Mouse (Mus musculus) hindbrain, postnatal 0 days (tissue): ENCODE results near the gene Wdfy3. TPM values are rescaled to one million over a fixed set of nuclear protein-coding genes. Genes with fewer than 3 reads are reported as not detected.
A peak's percentile ranks its signal among the peaks of the same experiment; 100 is the strongest.

ENCODE experiments used
- ATAC-seq: fragments of 200-750 bp; cut with Nextera tagmentation; 2 replicates; pipeline ENCODE4 v1.8.0; 2017; ENCODE audit warnings: mild to moderate bottlenecking, moderate TSS enrichment, moderate library complexity
- DNase-seq: peaks from one replicate; pipeline ENCODE4 v3.0.0-alpha.2; 2015; ENCODE audit warnings: low spot score
- H3K27ac ChIP-seq: fragments of 300-500 bp; sonication (generic); 2 replicates; pipeline ENCODE4 v1.5.1; 2014; ENCODE audit warnings: mild to moderate bottlenecking
- H3K27me3 ChIP-seq: fragments of 300-500 bp; sonication (generic); 2 replicates; pipeline ENCODE4 v1.6.1; 2014; ENCODE audit warnings: low read length, mixed read lengths; ENCODE audit not compliant: insufficient read depth
- H3K36me3 ChIP-seq: fragments of 300-500 bp; sonication (generic); 2 replicates; pipeline ENCODE4 v1.6.1; 2014; ENCODE audit warnings: low read length, mixed read lengths; ENCODE audit not compliant: insufficient read depth
- H3K4me1 ChIP-seq: fragments of 300-500 bp; sonication (generic); 2 replicates; pipeline ENCODE4 v1.6.1; 2014; ENCODE audit warnings: antibody characterized with exemption, low read length, mixed read lengths; ENCODE audit not compliant: insufficient read depth
- H3K4me2 ChIP-seq: fragments of 300-500 bp; sonication (generic); 2 replicates; pipeline ENCODE4 v1.6.1; 2014; ENCODE audit warnings: low read depth, mild to moderate bottlenecking, low read length, moderate library complexity, mixed read lengths
- H3K4me3 ChIP-seq: fragments of 300-500 bp; sonication (generic); 2 replicates; pipeline ENCODE4 v1.5.1; 2014; ENCODE audit warnings: low read length
- H3K9ac ChIP-seq: fragments of 300-500 bp; sonication (generic); replicated peaks from 2 replicates; pipeline ENCODE4 v1.6.1; 2014; ENCODE audit warnings: mild to moderate bottlenecking, low read length, moderate library complexity, mixed read lengths
- H3K9me3 ChIP-seq: fragments of 300-500 bp; sonication (generic); 2 replicates; pipeline ENCODE4 v1.6.1; 2016; ENCODE audit warnings: low read length, mixed read lengths
- CTCF ChIP-seq: IDR thresholded peaks from 2 replicates; pipeline ENCODE4 v1.5.1; 2016; ENCODE audit warnings: antibody characterized with exemption, control low read depth, low read depth
- WGBS: fragments of 180-500 bp; shearing (Covaris S2); extraction: QIAGEN DNeasy Blood & Tissue Kit; methylation state at CpG from one replicate; pipeline ENCODE4 v1.1.7; 2014; 5-methylcytosine and 5-hydroxymethylcytosine counted together
- polyA plus RNA-seq: library from polyadenylated mRNA; unstranded; fragments of >200 nt; fragmentation: Nextera tagmentation; extraction: Ambion mirVana; gene quantifications from 2 replicates; pipeline ENCODE4 v1.2.1, GENCODE M21; 2015
- total RNA-seq: library from RNA; depleted of rRNA; stranded (reverse); fragments of >200 nt; gene quantifications from 2 replicates; pipeline ENCODE4 v1.2.3, GENCODE M21; 2014

Wdfy3 gene
- total and polyA plus RNA-seq, 2 experiments from 2014 or later: 15.8 to 83.5 TPM

DNA sequence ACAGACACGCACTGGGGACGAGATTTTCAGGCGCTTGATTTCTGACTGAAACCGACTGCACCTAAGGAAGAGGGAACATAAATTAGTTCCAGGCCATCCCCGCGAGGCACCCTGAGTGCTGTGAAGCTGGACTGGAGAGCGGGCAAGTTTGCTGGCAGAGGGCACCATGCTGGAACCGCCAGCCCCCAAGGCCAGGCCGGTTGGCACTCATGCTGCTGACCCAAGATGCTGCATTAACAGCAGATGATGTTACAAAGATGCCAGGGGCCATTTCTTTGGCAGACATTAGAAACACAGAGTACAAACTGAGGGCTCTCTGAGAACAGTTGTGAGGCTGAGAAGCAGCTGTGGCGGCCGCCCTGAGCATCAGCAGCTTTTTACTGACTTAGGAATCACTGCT is 233.5 kb downstream of the Wdfy3 start:
- no peaks in the 10 kb centered on the region for H3K4me1 ChIP-seq
- TF ChIP-seq CTCF: no peak
- H3K9ac ChIP-seq: no peak overlapping the region
- H3K27me3 ChIP-seq: no peaks in the 10 kb centered on the region
- H3K9me3 ChIP-seq: no peaks in the 10 kb centered on the region
- H3K27ac ChIP-seq: no peak overlapping the region
- DNase-seq: no peak
- H3K4me3 ChIP-seq: no peak overlapping the region
- no peak overlapping the region for H3K4me2 ChIP-seq
- WGBS: 86% methylated on average over 11 of the region's 11 CpGs
- H3K36me3 ChIP-seq: peaks cover 37% of the 10 kb centered on the region
- no peak for ATAC-seq

GRCm38 (mm10) chr5:101833875-101834274 is 235.8 kb downstream of the Wdfy3 start:
- ATAC-seq (no peak), DNase-seq (no peak)
- peak; percentile 13; the same call in 1 of the 2 replicates for TF ChIP-seq CTCF
- Histone ChIP-seq H3K27ac (no peak overlapping the region), H3K4me1 (peaks cover 2% of the 10 kb centered on the region; the same call in 1 of the 2 replicates), H3K9me3 (no peaks in the 10 kb centered on the region), H3K4me2 (no peak overlapping the region), H3K4me3 (no peak overlapping the region), H3K27me3 (no peaks in the 10 kb centered on the region), H3K36me3 (peaks cover 26% of the 10 kb centered on the region), H3K9ac (no peak overlapping the region)
- WGBS: 65% methylated on average over 8 of the region's 8 CpGs

DNA sequence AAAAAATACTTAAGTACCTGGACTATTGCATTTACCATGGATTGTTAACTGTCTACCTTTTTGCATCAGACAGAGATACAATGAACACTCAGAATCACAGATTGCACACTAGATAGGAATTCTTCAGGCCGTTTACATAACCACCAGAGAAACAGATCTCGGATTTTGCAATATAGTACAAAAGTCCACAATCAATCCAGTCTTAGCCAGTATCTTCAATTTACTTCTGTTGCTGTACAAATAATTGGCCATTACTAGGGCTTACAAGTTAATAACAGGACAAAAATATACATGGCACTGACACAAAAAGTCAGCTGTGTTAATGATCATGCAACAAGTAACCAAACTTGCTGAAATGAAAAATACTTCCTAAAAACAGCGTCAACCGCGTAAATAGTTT is 236.7 kb downstream of the Wdfy3 start:
- peaks cover 26% of the 10 kb centered on the region for H3K36me3 ChIP-seq
- no peak for ATAC-seq

DNA sequence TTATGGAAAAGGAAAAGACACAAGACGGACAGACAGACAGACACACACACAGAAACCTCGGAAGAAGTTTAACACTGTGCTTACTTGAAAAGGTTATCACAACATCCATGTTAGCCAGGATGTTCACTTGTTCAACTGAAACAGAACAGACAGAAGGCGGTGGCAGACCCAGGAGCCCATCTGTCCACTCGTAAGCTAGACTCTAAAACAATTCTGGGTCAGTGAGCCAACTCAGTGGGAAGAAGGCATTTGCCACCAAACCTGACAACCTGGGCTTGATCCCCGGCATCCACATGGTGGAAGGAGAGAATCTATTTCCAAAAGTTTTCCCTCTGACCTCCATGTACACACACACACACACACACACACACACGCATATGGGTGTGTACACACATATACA is 237.7 kb downstream of the Wdfy3 start:
- Histone ChIP-seq H3K36me3 (peaks cover 26% of the 10 kb centered on the region), H3K4me3 (no peak overlapping the region), H3K27me3 (no peaks in the 10 kb centered on the region), H3K4me1 (peaks cover 7% of the 10 kb centered on the region; the same call in 1 of the 2 replicates), H3K27ac (no peak overlapping the region), H3K9ac (no peak overlapping the region), H3K9me3 (no peaks in the 10 kb centered on the region), H3K4me2 (no peak overlapping the region)
- DNase-seq: no peak
- ATAC-seq: no peak
- WGBS: 90% methylated on average over 6 of the region's 6 CpGs
- no peak for TF ChIP-seq CTCF

More for the DNA sequence above, 236.7 kb downstream of the Wdfy3 start:
- no peak for DNase-seq
- Histone ChIP-seq H3K27me3 (no peaks in the 10 kb centered on the region), H3K4me2 (no peak overlapping the region), H3K9me3 (no peaks in the 10 kb centered on the region), H3K27ac (no peak overlapping the region), H3K9ac (no peak overlapping the region), H3K4me3 (no peak overlapping the region), H3K4me1 (peaks cover 3% of the 10 kb centered on the region; the same call in 1 of the 2 replicates)
- 94% methylated on average over 5 of the region's 5 CpGs for WGBS
- no peak for TF ChIP-seq CTCF

DNA sequence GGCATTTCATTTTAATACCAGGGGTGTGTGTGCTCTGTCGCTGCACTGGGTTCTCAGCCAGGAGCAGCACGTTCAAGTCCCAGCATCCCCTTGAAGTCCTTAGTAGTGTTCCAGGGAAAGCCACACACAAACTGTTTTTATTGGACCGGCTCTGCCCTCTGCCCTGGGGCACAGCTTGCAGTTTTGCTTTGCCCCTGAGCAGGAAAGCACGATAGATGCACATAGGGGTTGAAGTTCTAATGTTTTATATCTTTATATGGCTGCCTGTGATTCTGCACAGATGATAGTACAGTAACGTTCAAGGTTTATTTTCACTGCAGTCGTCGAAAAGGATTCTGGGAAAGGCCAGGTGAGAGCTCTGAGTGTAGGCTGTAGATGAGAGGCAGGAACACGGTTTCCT is 239.5 kb downstream of the Wdfy3 start:
- H3K27me3 ChIP-seq: no peaks in the 10 kb centered on the region
- peaks cover 15% of the 10 kb centered on the region; the same call in 1 of the 2 replicates for H3K4me1 ChIP-seq
- 84% methylated on average over 8 of the region's 8 CpGs for WGBS
- H3K27ac ChIP-seq: no peak overlapping the region
- DNase-seq: no peak
- no peak overlapping the region for H3K4me3 ChIP-seq
- TF ChIP-seq CTCF: no peak
- no peak overlapping the region for H3K4me2 ChIP-seq
- no peaks in the 10 kb centered on the region for H3K9me3 ChIP-seq
- peaks cover 15% of the 10 kb centered on the region; the same call in 1 of the 2 replicates for H3K36me3 ChIP-seq
- ATAC-seq: no peak
- no peak overlapping the region for H3K9ac ChIP-seq

GRCm38 (mm10) chr5:101828932-101829331 is 240.8 kb downstream of the Wdfy3 start:
- TF ChIP-seq CTCF: no peak
- DNase-seq (peak; percentile 48), ATAC-seq (peak; percentile 30; the same call in 1 of the 2 replicates)
- H3K4me1 ChIP-seq: peaks cover 15% of the 10 kb centered on the region
- 0 out of 2 replicates have a peak, but pooled peaks cover 10% of the 10 kb centered on the region for H3K36me3 ChIP-seq
- H3K27me3 ChIP-seq: no peaks in the 10 kb centered on the region
- H3K27ac ChIP-seq: no peak overlapping the region
- H3K9me3 ChIP-seq: no peaks in the 10 kb centered on the region
- no peak overlapping the region for H3K9ac ChIP-seq
- WGBS: 48% methylated on average over 3 of the region's 3 CpGs
- H3K4me2 ChIP-seq: no peak overlapping the region
- H3K4me3 ChIP-seq: no peak overlapping the region

DNA sequence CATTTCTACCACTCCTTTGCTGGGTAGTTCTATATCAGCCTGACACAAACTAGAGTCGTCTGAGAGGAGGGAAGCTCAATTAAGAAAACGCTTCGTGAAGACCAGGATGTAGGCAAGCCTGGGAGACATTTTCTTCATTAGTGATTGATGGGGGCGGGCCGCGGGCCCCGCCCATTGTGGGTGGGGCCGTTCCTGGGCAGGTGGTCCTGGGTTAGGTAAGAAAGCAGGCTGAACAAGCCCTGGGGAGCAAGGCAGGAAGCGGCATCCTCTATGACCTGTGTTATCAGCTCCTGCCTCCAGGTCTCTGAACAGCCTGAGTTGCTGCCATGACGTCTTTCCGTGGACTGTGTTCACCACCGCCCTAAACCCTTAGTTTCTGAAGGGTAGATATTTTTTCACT is 242.2 kb downstream of the Wdfy3 start:
- TF ChIP-seq CTCF: no peak
- H3K36me3 ChIP-seq: 0 out of 2 replicates have a peak, but pooled peaks cover 3% of the 10 kb centered on the region
- H3K4me2 ChIP-seq: no peak overlapping the region
- H3K4me1 ChIP-seq: peaks cover 15% of the 10 kb centered on the region
- ATAC-seq (no peak), DNase-seq (no peak)
- H3K27ac ChIP-seq: no peak overlapping the region
- H3K9me3 ChIP-seq: no peaks in the 10 kb centered on the region
- H3K27me3 ChIP-seq: no peaks in the 10 kb centered on the region
- 35% methylated on average over 12 of the region's 12 CpGs for WGBS
- H3K9ac ChIP-seq: no peak overlapping the region
- H3K4me3 ChIP-seq: no peak overlapping the region
